Mouse (Mus musculus) ES-Bruce4 (cell line): ENCODE measurements around the gene 4933405L10Rik.

Experiments used
- CTCF ChIP-seq: IDR thresholded peaks from one replicate; pipeline ENCODE4 v1.8.1; 2011; ENCODE audit warnings: low read depth, low read length
- EP300 ChIP-seq: IDR thresholded peaks from 2 replicates; pipeline ENCODE4 v1.6.1; 2011; ENCODE audit warnings: low read depth, low read length; ENCODE audit not compliant: insufficient read depth
- POLR2A ChIP-seq: IDR thresholded peaks from one replicate; pipeline ENCODE4 v1.8.1; 2011; ENCODE audit warnings: low read length; ENCODE audit not compliant: insufficient read depth

DNA sequence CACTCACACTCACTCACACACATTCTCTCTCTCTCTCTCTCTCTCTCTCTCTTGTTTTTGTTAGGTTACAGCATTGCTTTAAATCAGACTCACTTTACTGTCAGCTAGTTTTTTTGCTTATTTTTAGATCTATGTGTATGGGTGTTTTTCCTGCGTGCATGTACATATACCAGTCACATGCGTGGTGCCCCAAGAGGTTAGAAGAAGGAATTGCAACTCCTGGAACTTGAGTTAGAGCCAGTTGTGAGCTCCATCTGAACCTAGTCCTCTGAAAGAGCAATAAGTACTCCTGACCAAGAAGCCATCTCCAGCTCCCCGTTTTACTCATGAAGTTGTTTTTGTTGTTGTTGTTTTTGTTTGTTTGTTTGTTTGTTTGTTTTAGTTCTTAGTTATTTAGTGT is 46.3 kb upstream of the 4933405L10Rik start:
- no peak for TF ChIP-seq EP300
- no peak for TF ChIP-seq POLR2A
- no peak for TF ChIP-seq CTCF
